Mouse (Mus musculus) E14TG2a.4 (cell line): ENCODE measurements around the gene R3hdm4.

Source experiments
- H3K27me3 ChIP-seq: 2 replicates; pipeline ENCODE4 v1.6.1; 2014; ENCODE audit warnings: low read length, control low read depth; ENCODE audit not compliant: insufficient read depth
- H3K36me3 ChIP-seq: 2 replicates; pipeline ENCODE4 v1.6.1; 2014; ENCODE audit warnings: low read length, control low read depth; ENCODE audit not compliant: insufficient read depth
- H3K4me1 ChIP-seq: replicated peaks from 2 replicates; pipeline ENCODE4 v1.6.1; 2014; ENCODE audit warnings: low read depth, low read length, control low read depth
- H3K4me3 ChIP-seq: replicated peaks from 2 replicates; pipeline ENCODE4 v1.5.1; 2014; ENCODE audit warnings: mild to moderate bottlenecking, low read length
- H3K9me3 ChIP-seq: 2 replicates; pipeline ENCODE4 v1.6.1; 2014; ENCODE audit warnings: low read length, control low read depth
- CTCF ChIP-seq: conservative IDR thresholded peaks from 2 replicates; pipeline ENCODE4 v1.5.1; 2014; ENCODE audit warnings: low read length
- NANOG ChIP-seq: IDR thresholded peaks from 2 replicates; pipeline ENCODE4 v1.6.1; 2014; ENCODE audit warnings: borderline replicate concordance, low read length, mixed read lengths
- POU5F1 ChIP-seq: IDR thresholded peaks from 2 replicates; pipeline ENCODE4 v1.6.1; 2014; ENCODE audit warnings: low read length, borderline replicate concordance

The R3hdm4 gene

GRCm38 (mm10) chr10:79924998-79925784, 4.2 kb upstream of the R3hdm4 start:
- 0 out of 2 replicates have a peak, but pooled peaks cover 2% of the 10 kb centered on the region for H3K9me3 ChIP-seq

GRCm38 (mm10) chr10:79921572-79921971, 564 bp upstream of the R3hdm4 start:
- TF ChIP-seq CTCF (no peak), POU5F1 (no peak), NANOG (no peak)

More at GRCm38 (mm10) chr10:79924998-79925784, 4.2 kb upstream of the R3hdm4 start:
- H3K36me3 ChIP-seq = no peaks in the 10 kb centered on the region
- no peak overlapping the region for H3K4me3 ChIP-seq
- H3K4me1 ChIP-seq = peaks cover 71% of the 10 kb centered on the region
- TF ChIP-seq NANOG (no peak), CTCF (peak; percentile 63)
- H3K27me3 ChIP-seq = peaks cover 70% of the 10 kb centered on the region

DNA sequence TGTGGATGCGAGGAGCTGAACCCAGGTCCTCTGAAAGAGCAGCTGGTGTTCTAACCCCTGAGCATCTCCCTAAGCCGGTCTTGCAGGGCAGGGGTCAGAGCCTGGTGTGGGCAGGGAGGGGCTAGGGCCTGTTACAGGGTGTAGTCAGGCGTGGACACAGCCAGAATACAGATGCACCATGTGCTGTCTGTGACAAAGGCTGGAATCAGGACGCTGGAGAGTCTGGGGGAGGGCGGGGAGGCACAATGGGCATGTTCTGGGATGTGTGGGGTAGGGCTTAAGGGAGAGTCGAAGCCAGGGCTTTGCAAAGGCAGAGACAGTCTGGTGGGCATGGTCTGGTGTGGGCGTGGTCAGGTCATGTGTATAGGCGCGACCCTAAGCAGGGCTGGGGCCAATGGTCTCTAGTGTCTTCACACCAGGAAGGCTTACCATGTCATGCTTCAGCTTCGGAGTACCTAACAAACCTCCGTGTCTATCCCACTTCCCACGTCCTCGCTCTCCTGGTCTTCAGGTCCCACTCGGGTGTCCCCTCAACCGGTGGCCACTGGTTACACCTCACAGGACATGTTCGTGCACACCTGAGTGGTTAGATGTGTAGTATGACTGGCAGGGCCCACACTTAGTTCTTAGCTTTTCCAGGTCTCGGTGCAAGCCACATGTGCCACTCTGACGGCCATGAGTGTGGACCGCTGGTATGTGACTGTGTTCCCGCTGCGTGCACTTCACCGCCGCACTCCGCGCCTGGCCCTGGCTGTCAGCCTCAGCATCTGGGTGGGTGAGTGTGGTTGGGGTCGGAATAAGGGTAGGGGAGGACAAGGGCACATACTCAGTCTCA, 735 bp downstream of the R3hdm4 start:
- Histone ChIP-seq H3K4me3 (peak overlapping the region; percentile 69), H3K36me3 (no peaks in the 10 kb centered on the region), H3K27me3 (peaks cover 65% of the 10 kb centered on the region), H3K9me3 (no peaks in the 10 kb centered on the region), H3K4me1 (peaks cover 87% of the 10 kb centered on the region)
- TF ChIP-seq CTCF (no peak), POU5F1 (no peak), NANOG (no peak)

More at GRCm38 (mm10) chr10:79921572-79921971, 564 bp upstream of the R3hdm4 start:
- peak overlapping the region; percentile 69 for H3K4me3 ChIP-seq
- H3K9me3 ChIP-seq = no peaks in the 10 kb centered on the region
- H3K4me1 ChIP-seq = peaks cover 88% of the 10 kb centered on the region
- peaks cover 72% of the 10 kb centered on the region for H3K27me3 ChIP-seq
- H3K36me3 ChIP-seq = no peaks in the 10 kb centered on the region

- no peaks in the 10 kb centered on the region; the same call in 1 of the 2 replicates for H3K36me3 ChIP-seq
- TF ChIP-seq NANOG (no peak), POU5F1 (no peak)
- peak overlapping the region; percentile 69 for H3K4me3 ChIP-seq
- H3K9me3 ChIP-seq = no peaks in the 10 kb centered on the region
- peaks cover 65% of the 10 kb centered on the region for H3K27me3 ChIP-seq
- peaks cover 86% of the 10 kb centered on the region for H3K4me1 ChIP-seq
These were observed 1.7 kb downstream of the R3hdm4 start for GRCm38 (mm10) chr10:79919251-79919849.

DNA sequence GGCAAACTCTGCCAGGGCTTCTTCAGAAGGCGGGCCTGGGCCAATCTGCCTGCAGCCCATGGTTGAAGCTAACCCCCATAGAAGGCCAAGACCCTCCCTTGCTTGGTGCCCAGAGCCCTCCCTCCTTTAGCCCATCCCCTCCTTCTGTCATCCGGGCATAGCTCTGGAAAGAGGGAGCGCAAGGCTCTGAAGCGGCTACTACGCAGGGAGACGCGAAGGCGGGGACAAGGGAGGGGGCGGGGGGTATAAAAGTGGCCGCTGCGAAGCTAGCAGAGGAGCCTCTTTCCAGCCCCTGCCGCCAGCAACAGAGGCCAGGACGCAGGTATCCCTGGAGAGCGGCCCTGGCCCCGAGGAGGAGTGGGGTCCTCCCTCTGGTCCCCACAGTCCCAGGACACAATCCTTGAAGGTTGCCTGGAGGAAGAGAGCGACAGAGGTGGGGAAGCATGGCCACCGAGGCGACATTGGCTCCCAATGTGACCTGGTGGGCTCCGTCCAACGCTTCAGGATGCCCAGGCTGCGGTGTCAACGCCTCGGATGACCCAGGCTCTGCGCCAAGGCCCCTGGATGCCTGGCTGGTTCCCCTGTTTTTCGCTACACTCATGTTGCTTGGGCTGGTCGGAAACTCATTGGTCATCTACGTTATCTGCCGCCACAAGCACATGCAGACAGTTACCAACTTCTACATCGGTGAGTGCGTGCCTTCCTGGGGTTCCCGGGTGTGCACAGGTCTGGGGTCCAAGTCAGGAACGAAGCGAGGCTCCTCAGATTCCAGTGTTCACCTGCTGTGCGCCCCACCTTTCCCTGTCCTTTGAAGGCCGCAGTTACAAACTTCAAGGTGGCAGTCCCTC, 2.6 kb downstream of the R3hdm4 start:
- TF ChIP-seq POU5F1 (no peak), CTCF (no peak), NANOG (no peak)
- Histone ChIP-seq H3K9me3 (no peaks in the 10 kb centered on the region), H3K4me3 (peak overlapping the region; percentile 65), H3K4me1 (peaks cover 78% of the 10 kb centered on the region), H3K36me3 (no peaks in the 10 kb centered on the region; the same call in 1 of the 2 replicates), H3K27me3 (peaks cover 61% of the 10 kb centered on the region)

DNA sequence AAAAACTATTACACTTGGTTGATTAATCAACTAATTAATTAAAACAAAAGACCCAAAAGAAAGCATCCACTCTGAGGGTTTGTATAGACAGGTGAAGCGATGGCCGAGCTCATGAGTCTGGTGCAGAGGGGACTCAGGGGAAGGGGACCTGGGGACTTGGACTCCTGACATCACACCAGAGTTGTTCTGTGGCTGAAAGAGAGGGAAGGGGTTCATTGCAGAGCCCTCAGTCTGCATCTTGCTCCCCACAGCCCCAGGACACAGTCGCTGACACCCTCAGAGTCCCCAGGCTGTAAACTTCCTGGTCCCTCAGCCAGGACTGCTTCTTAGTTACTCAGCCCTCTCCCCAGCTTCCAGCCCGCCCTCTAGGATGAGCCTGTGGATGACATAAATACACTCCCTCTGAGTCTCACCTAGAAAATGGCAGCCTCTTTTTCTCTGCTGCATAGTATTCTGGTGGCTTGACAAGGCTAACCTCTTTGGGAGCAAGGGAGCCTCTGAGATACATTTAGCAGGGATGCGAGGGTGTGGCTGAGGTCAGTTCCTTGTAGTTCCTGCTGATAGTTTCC, 3.4 kb downstream of the R3hdm4 start:
- Histone ChIP-seq H3K4me1 (peaks cover 74% of the 10 kb centered on the region), H3K27me3 (peaks cover 53% of the 10 kb centered on the region), H3K9me3 (no peaks in the 10 kb centered on the region), H3K36me3 (no peaks in the 10 kb centered on the region; the same call in 1 of the 2 replicates), H3K4me3 (peak overlapping the region; percentile 84)
- TF ChIP-seq CTCF = no peak

- Histone ChIP-seq H3K4me1 (peaks cover 74% of the 10 kb centered on the region), H3K4me3 (peak within 1 kb of the TSS; percentile 84), H3K27me3 (peaks cover 46% of the 10 kb centered on the region), H3K36me3 (peaks cover under 1% of the 10 kb centered on the region), H3K9me3 (no peaks in the 10 kb centered on the region)
- no peak for TF ChIP-seq POU5F1
- TF ChIP-seq CTCF = no peak
- TF ChIP-seq NANOG = no peak
These were observed 4.0 kb downstream of the R3hdm4 start, which contains the start of gene Kiss1r for GRCm38 (mm10) chr10:79916808-79917531. TSS of gene Kiss1r (plus strand) at chr10:79916971.
